Mouse (Mus musculus) forebrain, embryonic 10.5 days (tissue): ENCODE data around the gene Nudt19. TPM values are rescaled to one million over a fixed set of nuclear protein-coding genes. Genes with fewer than 3 reads are reported as not detected.
"Not testable (repeated sequence)": the region's sequence is repeated elsewhere in the genome, so short reads cannot be mapped to it uniquely, and the experiment has no call there.

Source experiments
- DNase-seq: peaks from one replicate; pipeline ENCODE4 v3.0.0-alpha.2; 2017; ENCODE audit warnings: low spot score; ENCODE audit errors: extremely low spot score
- H3K27ac ChIP-seq: fragments of 300-500 bp; sonication (generic); 2 replicates; pipeline ENCODE4 v1.5.1; 2016; ENCODE audit warnings: mild to moderate bottlenecking
- H3K27me3 ChIP-seq: fragments of 300-500 bp; sonication (generic); 2 replicates; pipeline ENCODE4 v1.6.1; 2016; ENCODE audit warnings: mild to moderate bottlenecking; ENCODE audit not compliant: poor library complexity, severe bottlenecking
- H3K36me3 ChIP-seq: fragments of 300-500 bp; sonication (generic); replicated peaks from 2 replicates; pipeline ENCODE4 v1.6.1; 2016; ENCODE audit warnings: mild to moderate bottlenecking, moderate library complexity
- H3K4me1 ChIP-seq: fragments of 300-500 bp; sonication (generic); 2 replicates; pipeline ENCODE4 v1.6.1; 2016
- H3K4me3 ChIP-seq: fragments of 300-500 bp; sonication (generic); 2 replicates; pipeline ENCODE4 v1.5.1; 2016; ENCODE audit warnings: mild to moderate bottlenecking, moderate library complexity
- H3K9me3 ChIP-seq: fragments of 300-500 bp; sonication (generic); 2 replicates; pipeline ENCODE4 v1.6.1; 2016; ENCODE audit warnings: mild to moderate bottlenecking, moderate library complexity
- WGBS: fragments of 180-500 bp; shearing (Covaris S2); methylation state at CpG from one replicate; pipeline ENCODE4 v1.1.7; 2016; 5-methylcytosine and 5-hydroxymethylcytosine counted together
- polyA plus RNA-seq: library from polyadenylated mRNA; unstranded; fragments of >200 nt; fragmentation: Nextera tagmentation; extraction: Ambion mirVana; gene quantifications from 2 replicates; pipeline ENCODE4 v1.2.1, GENCODE M21; 2016

Nudt19 gene
- polyA plus RNA-seq, 1 experiment from 2014 or later: 45.9 TPM

DNA sequence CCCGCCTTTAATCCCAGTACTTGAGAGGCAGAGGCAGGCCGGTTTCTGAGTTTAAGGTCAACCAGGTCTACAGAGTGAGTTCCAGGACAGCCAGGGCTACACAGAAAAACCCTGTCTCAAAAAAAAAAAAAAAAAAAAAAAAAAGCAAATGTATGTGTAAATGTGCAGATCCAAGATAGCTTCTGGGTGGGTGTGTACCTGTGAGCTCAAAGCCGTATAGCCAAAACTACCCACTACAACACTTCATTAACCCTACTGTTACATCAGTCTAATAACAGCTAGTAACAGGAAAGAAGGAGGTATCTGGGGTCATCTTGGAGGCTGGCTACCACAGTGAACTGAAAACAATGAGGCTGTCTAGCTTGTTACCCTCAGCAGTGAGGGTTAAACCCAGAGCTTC lies 3.7 kb upstream of the Nudt19 start:
- no peaks in the 10 kb centered on the region for H3K27me3 ChIP-seq
- H3K4me1 ChIP-seq: peaks cover 13% of the 10 kb centered on the region
- H3K9me3 ChIP-seq: no peaks in the 10 kb centered on the region
- no peak for DNase-seq
- 91% methylated on average over 3 of the region's 3 CpGs for WGBS
- no peaks in the 10 kb centered on the region for H3K36me3 ChIP-seq
- no peak overlapping the region for H3K27ac ChIP-seq
- no peak overlapping the region for H3K4me3 ChIP-seq

DNA sequence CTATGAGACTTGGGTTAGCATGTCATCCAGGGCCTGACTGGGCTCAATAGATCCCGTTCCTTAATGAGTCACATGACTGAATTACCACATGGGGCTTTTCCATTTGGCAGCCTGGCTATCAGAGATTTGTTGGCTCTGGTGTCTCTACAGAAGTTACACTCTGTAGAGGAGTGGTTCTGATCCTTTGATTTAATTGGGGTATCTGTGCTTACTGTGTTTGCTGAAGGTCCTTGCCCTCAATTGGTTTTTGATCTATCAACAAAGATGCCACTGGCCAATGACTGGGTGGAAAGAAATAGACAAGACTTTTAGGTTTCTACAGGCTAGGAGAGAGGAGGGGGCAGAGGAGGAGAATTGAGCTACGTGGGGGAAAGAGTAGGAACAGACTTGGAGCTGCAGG lies 2.6 kb upstream of the Nudt19 start:
- Histone ChIP-seq H3K4me3 (no peak overlapping the region), H3K27me3 (no peaks in the 10 kb centered on the region), H3K9me3 (no peaks in the 10 kb centered on the region), H3K36me3 (no peaks in the 10 kb centered on the region), H3K27ac (no peak overlapping the region), H3K4me1 (peaks cover 20% of the 10 kb centered on the region)
- no peak for DNase-seq
- WGBS: 79% methylated on average over 2 of the region's 2 CpGs

DNA sequence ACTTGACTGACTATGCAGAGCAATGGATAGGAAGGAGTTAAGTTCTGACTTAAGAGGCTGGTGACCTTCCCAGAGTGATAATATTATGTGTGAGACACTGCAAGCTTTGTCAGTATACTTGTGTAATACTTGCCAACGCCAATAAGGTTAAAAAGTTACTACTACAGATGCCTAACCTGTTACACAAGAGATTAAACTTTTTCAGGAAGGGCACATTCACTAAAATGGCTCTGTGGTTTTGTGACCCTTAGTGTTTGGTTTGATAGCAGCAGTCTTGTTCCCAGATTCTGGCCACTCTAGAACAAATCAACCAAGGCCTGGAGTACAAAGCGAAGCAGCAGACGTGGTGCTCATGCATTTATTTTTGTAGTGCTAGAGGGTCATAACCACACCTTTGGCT lies 1.5 kb upstream of the Nudt19 start:
- no peak overlapping the region for H3K4me3 ChIP-seq
- no peak overlapping the region for H3K27ac ChIP-seq
- H3K9me3 ChIP-seq: no peaks in the 10 kb centered on the region
- H3K27me3 ChIP-seq: no peaks in the 10 kb centered on the region
- no peaks in the 10 kb centered on the region for H3K36me3 ChIP-seq
- H3K4me1 ChIP-seq: peaks cover 28% of the 10 kb centered on the region
- 87% methylated on average over 3 of the region's 3 CpGs for WGBS
- no peak for DNase-seq

DNA sequence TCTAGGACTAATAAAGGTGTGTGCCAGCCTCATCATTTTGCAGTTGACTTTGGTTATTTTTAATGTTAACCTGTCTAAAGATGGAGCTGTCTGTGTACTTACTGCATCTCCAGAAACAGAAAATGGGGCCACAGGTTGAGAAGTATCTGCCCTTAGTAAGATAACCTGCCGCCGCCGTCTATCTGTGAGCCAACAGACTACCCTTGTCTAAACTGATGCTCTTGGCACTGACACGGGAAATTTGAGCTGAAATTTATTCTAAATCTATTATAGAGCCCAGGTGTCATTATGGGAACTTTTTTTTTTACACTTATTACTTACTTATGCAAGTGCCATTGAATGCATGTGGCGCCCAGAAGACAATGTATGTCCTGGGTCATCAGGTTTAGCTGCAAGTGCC lies 801 bp upstream of the Nudt19 start:
- DNase-seq: no peak
- H3K4me3 ChIP-seq: no peak overlapping the region
- no peaks in the 10 kb centered on the region for H3K27me3 ChIP-seq
- WGBS: 93% methylated on average over 5 of the region's 5 CpGs
- H3K36me3 ChIP-seq: no peaks in the 10 kb centered on the region
- H3K27ac ChIP-seq: no peak overlapping the region
- peaks cover 30% of the 10 kb centered on the region for H3K4me1 ChIP-seq
- H3K9me3 ChIP-seq: no peaks in the 10 kb centered on the region

DNA sequence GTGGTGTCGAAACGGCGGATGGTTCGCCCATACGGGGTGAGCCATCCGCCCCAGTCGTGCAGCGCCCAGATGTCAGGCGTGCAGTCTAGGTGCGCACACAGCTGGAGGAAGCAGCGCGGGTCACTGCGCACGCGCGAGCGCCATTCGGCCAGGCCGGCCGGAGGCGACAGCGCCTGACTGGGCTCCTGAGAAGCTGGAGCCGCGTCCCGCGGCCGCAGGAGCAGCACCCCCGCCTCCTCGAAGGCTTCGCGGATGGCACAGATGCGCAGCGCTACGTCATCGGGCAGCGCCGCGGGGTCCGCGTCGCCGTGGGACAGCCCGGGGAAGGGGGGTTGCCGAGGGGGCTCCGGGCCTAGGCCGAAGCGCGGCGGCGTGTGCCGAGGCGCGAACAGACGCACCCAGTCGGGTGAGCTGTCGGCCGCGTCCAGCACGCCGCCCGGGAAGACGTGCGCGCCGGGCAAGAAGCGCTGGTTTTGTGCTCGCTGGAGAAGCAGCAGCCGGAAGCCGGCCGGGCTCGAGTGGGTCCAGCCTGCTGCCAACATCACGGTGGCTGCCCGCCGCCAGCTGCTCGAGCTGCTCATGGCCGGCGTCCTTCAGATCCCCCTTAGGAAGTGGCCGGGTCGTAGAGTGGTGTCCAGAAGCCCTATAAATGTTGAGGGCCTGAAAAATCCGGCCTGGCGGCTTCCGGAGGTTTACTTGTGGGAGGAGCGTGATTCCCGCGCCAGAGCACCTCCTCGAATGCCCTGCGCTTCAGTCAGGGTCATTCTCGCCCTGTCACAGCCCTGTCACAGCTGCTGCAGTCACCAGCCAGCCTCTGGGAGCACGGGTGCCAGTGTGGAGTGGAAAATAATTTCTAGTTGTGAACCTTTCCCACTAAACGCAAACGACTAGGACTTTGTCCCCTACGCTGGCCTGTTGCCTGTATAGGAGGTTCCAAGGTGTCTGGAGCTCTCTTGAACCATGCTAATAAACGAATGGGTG lies 590 bp downstream of the Nudt19 start:
- 1% methylated on average over 93 of the region's 93 CpGs for WGBS
- peak; percentile 89 for DNase-seq
- Histone ChIP-seq H3K4me1 (peaks cover 30% of the 10 kb centered on the region), H3K27ac (peak overlapping the region; percentile 93), H3K36me3 (peaks cover 8% of the 10 kb centered on the region), H3K4me3 (peak overlapping the region; percentile 65), H3K9me3 (no peaks in the 10 kb centered on the region), H3K27me3 (no peaks in the 10 kb centered on the region)

DNA sequence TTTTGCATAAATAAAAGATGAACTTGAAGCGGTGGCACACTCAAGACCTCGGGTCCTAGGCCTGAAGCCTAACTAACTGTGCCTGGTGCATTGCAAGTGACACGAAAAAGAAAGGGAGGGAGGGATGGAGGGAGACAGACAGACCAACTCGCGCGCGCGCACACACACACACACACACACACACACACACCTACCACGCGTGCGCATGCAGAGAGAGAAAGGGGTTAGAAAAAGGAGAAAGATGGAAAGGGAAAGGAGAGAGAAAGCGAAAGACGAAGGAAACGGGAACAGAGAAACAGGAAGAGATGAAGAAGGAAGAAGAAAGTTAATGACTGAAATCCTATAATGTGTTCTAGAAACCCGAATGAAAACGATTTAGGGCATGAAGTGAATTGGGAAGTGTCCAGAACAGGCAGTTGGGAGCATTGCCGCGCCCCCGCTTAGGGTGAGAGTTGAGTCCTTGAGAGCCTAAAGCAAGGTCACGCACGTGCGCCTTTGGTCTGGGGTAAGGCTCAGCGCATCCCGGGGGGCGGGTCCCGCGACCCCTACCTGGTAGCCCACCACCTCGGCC lies 1.4 kb downstream of the Nudt19 start:
- Histone ChIP-seq H3K27me3 (no peaks in the 10 kb centered on the region), H3K4me1 (peaks cover 30% of the 10 kb centered on the region), H3K4me3 (peak overlapping the region; percentile 65), H3K36me3 (peaks cover 16% of the 10 kb centered on the region), H3K27ac (peak overlapping the region; percentile 93), H3K9me3 (no peaks in the 10 kb centered on the region)
- DNase-seq: peak; percentile 42
- WGBS: 5% methylated on average over 28 of the region's 28 CpGs

DNA sequence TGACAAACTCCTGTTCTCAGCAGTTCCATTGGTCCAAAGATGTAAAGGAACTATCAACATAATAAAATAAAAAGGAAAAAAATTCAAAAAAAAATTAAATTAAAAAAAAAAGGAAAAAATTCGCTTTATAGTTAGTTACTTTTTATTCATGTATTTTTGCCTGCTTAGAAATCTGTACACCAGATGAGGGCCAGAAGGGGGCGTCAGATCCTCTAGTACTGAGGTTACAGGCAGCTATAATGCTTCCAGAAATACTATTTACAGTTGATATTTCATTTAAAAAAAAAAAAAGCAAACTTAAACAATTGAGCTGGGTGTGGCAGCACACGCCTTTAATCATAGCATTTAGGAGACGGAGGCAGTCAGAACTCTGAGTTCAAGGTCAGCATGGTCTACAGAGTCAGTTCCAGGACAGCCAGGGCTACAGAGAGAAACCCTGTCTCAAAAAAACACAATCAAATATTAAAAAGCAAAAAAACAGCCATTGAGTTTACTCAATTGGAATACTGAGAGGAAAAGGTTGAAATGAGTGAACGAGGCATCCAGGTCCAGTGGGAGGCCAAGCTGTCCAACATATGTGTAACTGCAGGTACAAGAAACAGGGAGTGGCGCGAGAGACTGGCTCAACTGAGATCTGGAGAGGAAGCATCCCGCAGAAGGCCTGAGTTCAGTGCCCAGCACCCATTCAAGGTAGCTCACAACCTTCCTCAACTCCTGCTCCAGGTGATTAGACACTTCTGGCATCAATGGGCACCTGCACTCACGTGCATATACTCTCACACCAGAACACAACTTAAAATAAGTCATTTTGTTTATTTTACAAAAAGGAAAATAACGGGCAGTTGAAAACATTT lies 2.1 kb downstream of the Nudt19 start:
- Histone ChIP-seq H3K36me3 (peaks cover 23% of the 10 kb centered on the region), H3K4me3 (peak overlapping the region; percentile 65), H3K4me1 (peaks cover 30% of the 10 kb centered on the region), H3K9me3 (no peaks in the 10 kb centered on the region), H3K27ac (no peak overlapping the region), H3K27me3 (no peaks in the 10 kb centered on the region)
- 65% methylated on average over 10 of the region's 10 CpGs for WGBS
- DNase-seq: no peak

DNA sequence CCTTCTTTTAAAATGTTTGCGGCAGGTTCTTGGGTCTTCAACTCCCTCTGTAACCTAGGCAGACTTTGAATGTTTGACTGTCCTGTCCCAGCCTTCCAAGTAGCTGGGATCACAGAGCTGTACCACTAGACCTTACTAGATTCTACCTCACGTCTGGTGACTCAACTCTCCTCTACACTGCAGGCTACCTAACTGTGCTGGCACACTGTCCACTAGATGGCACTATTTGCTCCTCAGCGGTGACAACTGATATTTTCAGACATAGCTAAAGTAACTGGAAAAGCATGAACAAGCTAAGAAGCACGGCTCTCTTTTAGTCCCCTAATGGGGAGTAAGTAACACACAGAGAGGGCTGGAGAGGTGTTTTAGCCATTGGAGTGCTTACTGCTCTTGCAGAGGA lies 10.2 kb downstream of the Nudt19 start:
- H3K4me1 ChIP-seq: no peaks in the 10 kb centered on the region
- no peaks in the 10 kb centered on the region for H3K9me3 ChIP-seq
- 37% methylated on average over 4 of the region's 4 CpGs for WGBS
- no peak overlapping the region for H3K27ac ChIP-seq
- DNase-seq: peak; percentile 52
- peaks cover 36% of the 10 kb centered on the region for H3K36me3 ChIP-seq
- no peak overlapping the region for H3K4me3 ChIP-seq
- no peaks in the 10 kb centered on the region for H3K27me3 ChIP-seq

DNA sequence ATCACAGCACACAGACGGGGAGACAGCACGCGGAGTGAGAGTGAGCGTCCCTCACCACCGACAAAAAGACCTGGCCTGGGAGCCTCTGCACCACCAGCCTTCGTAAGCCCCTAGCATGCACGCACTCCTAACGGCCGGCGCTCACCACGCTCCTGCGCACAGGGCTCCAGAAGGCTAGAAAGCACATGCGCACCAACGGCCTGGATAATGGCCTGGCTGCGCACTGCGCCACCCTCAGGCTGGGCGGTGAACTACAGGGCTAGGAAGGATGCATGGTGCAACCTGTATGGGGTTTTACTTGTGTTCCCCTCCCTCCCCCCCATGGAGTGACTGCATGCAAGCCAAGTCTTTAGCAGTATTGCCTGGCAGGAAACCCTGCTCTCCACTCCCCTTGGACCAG lies 18.5 kb downstream of the Nudt19 start, which contains the start of gene Tdrd12:
Gene Tdrd12, minus strand, starts transcription at position 184 of the 400 bp plus-strand sequence.
- no peaks in the 10 kb centered on the region for H3K27me3 ChIP-seq

DNA sequence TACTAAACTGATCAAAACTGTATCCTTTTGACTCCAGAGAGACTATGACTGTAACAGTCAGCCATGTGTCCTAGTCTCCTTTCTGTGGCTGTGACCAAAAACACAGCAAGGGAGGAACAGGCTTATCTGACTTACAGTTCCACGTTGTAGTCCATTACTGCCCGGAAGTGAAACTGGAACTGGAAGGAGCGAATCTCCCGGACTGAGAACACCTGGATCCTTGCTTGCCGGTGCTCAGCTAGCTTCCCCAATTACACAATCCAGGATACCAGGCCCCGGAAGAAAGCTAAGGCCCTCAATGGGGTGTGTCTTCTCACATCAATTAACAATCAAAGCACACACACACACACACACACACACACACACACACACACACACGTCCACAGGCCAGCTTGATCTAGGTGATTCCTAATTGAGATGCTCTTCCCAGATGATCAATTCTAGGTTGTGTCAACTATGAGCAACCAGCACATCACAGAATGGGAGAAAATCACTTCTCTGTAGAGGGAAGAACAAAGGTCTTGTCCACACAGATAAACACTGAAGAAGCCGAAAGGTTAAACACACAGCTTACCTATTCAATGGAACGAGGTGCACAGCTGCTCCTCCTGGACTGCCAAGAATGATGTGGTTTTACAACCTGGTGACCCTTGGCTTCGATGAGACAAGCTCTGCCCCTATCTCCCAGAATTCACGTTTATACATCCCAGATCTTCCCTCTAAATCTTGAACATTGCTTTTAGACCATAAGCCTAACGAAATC lies 20.2 kb downstream of the Nudt19 start:
- no peaks in the 10 kb centered on the region for H3K27me3 ChIP-seq
- no peaks in the 10 kb centered on the region for H3K9me3 ChIP-seq
- no peaks in the 10 kb centered on the region for H3K4me1 ChIP-seq
- WGBS: 83% methylated on average over 12 of the region's 12 CpGs
- no peak overlapping the region for H3K4me3 ChIP-seq
- DNase-seq: no peak
- no peaks in the 10 kb centered on the region for H3K36me3 ChIP-seq
- H3K27ac ChIP-seq: no peak overlapping the region

More for the DNA sequence above, 18.5 kb downstream of the Nudt19 start, which contains the start of gene Tdrd12:
- Histone ChIP-seq H3K4me3 (no peak within 1 kb of the TSS), H3K9me3 (no peaks in the 10 kb centered on the region), H3K36me3 (no peaks in the 10 kb centered on the region), H3K27ac (no peak within 1 kb of the TSS), H3K4me1 (no peaks in the 10 kb centered on the region)
- DNase-seq: no peak
- 91% methylated on average over 17 of the region's 17 CpGs for WGBS

DNA sequence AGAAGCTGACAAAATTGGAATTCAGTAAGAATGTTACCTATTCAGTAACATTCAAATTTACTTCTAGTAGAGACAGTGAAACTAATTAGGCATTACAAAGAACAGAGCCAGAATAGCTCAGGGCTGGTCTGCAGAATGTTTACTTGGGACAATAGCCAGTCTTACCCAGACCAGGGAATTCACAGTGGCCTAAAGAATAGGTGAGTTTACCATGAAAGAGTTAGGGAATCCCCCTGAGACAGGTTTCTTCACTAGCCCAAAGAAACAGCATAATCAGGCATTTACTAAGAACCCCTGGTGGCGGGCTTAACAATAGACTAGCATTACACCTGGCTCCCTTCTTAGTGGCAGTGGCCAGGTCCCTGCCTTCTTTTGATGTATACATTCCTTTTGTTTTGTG lies 25.6 kb downstream of the Nudt19 start:
- H3K27ac ChIP-seq, DNase-seq, H3K9me3 ChIP-seq, H3K4me1 ChIP-seq, H3K36me3 ChIP-seq, H3K27me3 ChIP-seq, H3K4me3 ChIP-seq: not testable (repeated sequence)
- WGBS: 37% methylated on average over 1 of the region's 1 CpGs

DNA sequence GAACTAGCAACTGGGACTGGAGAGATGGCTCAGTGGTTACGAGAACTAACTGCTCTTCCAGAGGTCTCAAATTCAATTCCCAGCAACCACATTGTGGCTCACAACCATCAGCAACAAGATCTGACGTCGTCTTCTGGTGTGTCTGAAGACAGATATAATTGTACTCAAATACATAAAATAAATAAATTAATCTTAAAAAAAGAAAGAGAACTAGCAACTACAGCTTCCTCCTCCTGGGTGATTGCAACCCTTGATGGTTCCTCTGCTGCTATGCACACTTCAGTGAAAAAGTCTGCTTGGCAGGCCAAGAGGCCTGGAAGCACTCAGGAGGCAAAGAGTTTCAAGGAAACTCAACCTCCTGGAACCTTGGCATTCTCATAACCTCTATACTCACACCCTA lies 26.1 kb downstream of the Nudt19 start:
- Histone ChIP-seq H3K27ac (no peak overlapping the region), H3K4me3 (no peak overlapping the region), H3K9me3 (no peaks in the 10 kb centered on the region; the same call in 1 of the 2 replicates), H3K36me3 (no peaks in the 10 kb centered on the region), H3K27me3 (no peaks in the 10 kb centered on the region), H3K4me1 (no peaks in the 10 kb centered on the region)
- DNase-seq: no peak
- WGBS: 77% methylated on average over 3 of the region's 3 CpGs
